ENCODE assay signal across 8 mouse cellular contexts in the genomic region with DNA sequence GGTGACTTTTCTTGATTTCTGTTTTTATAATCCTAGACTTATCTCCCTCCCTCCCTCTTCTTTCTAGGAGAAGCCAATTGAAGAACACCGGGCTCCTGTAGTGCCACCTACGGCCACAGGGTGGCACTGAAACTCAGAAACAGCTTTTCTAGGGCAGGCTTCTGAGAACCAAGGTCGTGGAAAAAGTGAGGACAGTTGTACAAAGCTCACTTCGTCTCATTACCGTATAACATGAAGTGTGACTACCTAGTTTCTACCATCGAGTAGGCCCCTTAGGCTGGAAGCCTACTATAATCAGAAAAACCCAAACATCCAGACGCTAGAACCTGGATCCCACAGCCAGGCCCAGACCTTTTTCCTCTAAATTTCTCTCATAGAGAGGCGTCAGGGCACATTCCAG. TPM values are rescaled to one million over a fixed set of nuclear protein-coding genes. Genes with fewer than 3 reads are reported as not detected.
DNase-seq lines count a peak whose midpoint lies in the region; ATAC-seq lines count a peak whose summit lies in the region.

No protein-coding gene starts in this region.

- H3K27me3 ChIP-seq in intestine, embryonic 15.5 days (replicated peaks): no peaks in the 10 kb centered on the region
- H3K27me3 ChIP-seq in midbrain, embryonic 12.5 days: peaks cover 8% of the 10 kb centered on the region

- 9% methylated on average over 8 of the region's 8 CpGs for whole genome bisulfite sequencing in intestine, embryonic 15.5 days
- 7% methylated on average over 8 of the region's 8 CpGs for WGBS in midbrain, embryonic 12.5 days

- H3K9me3 ChIP-seq in intestine, embryonic 15.5 days: no peaks in the 10 kb centered on the region
- H3K9me3 ChIP-seq in midbrain, embryonic 12.5 days: no peaks in the 10 kb centered on the region

- H3K36me3 ChIP-seq in intestine, embryonic 15.5 days: no peaks in the 10 kb centered on the region
- no peaks in the 10 kb centered on the region for H3K36me3 ChIP-seq in midbrain, embryonic 12.5 days

- peak overlapping the region; percentile 40 for H3K4me3 ChIP-seq in intestine, embryonic 15.5 days (replicated peaks)
- peak overlapping the region; percentile 44 for H3K4me3 ChIP-seq in midbrain, embryonic 12.5 days

- peak overlapping the region; percentile 8; the same call in 1 of the 2 replicates for H3K27ac ChIP-seq in intestine, embryonic 15.5 days
- no peak overlapping the region for H3K27ac ChIP-seq in midbrain, embryonic 12.5 days (replicated peaks)

- ATAC-seq in intestine, embryonic 15.5 days: no peak
- ATAC-seq in midbrain, embryonic 12.5 days (ENCODE audit: low FRiP score, low read depth): no peak
- no peak for ATAC-seq in megakaryocyte-erythroid progenitor cell, adult 5-6 weeks (replicated peaks; ENCODE audit: low FRiP score, low TSS enrichment, poor library complexity, severe bottlenecking)

- H3K4me2 ChIP-seq in intestine, embryonic 15.5 days (replicated peaks): peak overlapping the region; percentile 90
- H3K4me2 ChIP-seq in midbrain, embryonic 12.5 days (replicated peaks): peak overlapping the region; percentile 90

- DNase-seq in adipocyte (ENCODE audit: low spot score): peak; percentile 92
- peak; percentile 73 to 92 for DNase-seq in cerebellum, postnatal 4 days (ENCODE audit: low spot score in 2 of 2)
- DNase-seq in gastrocnemius, postnatal 25 days: peak; percentile 83
- DNase-seq in left cerebral cortex, postnatal 4 days: peak; percentile 89
- DNase-seq in skeletal muscle tissue, adult 2 months (ENCODE audit: low read depth, low spot score): peak; percentile 86

- no peak overlapping the region for H3K9ac ChIP-seq in intestine, embryonic 15.5 days
- no peak overlapping the region for H3K9ac ChIP-seq in midbrain, embryonic 12.5 days (replicated peaks)

- intact Hi-C loops in left cerebral cortex, postnatal 4 days (cut with DNase I): no loop called here

- H3K4me1 ChIP-seq in intestine, embryonic 15.5 days (replicated peaks): peaks cover 28% of the 10 kb centered on the region
- H3K4me1 ChIP-seq in midbrain, embryonic 12.5 days: peaks cover 33% of the 10 kb centered on the region

RNA-seq across cellular contexts. Expression of gene Tmem107, which starts 3.6 kb away (rescaled TPM):
- total RNA-seq in gastrocnemius, postnatal 25 days (2021): 1 to 10 TPM; 3.9 to 4.1 TPM
- 43.7 and 47.6 TPM in 2 replicates for polyA plus RNA-seq in intestine, embryonic 15.5 days (2015; fragmentation: Nextera tagmentation; extraction: Ambion mirVana)
- 10 to 100 TPM; 13.9 to 14.8 TPM for total RNA-seq in left cerebral cortex, postnatal 4 days (2021)
- 45.1 and 48.3 TPM in 2 replicates for polyA plus RNA-seq in midbrain, embryonic 12.5 days (2016; fragmentation: Nextera tagmentation; extraction: Ambion mirVana)
- 33.8 and 51.0 TPM in 2 replicates for total RNA-seq in megakaryocyte-erythroid progenitor cell, adult 5-6 weeks (2014; fragmentation: Nextera tagmentation)
- total RNA-seq in megakaryocyte-erythroid progenitor cell, adult 5-6 weeks (2017): 16.2 and 33.4 TPM in 2 replicates

RNA-seq across cellular contexts. Expression of gene Borcs6, which starts 7.4 kb away (rescaled TPM):
- total RNA-seq in gastrocnemius, postnatal 25 days (2021): 10 to 100 TPM; 15.5 to 15.9 TPM
- polyA plus RNA-seq in intestine, embryonic 15.5 days (2015; fragmentation: Nextera tagmentation; extraction: Ambion mirVana): 8.6 and 8.9 TPM in 2 replicates
- total RNA-seq in left cerebral cortex, postnatal 4 days (2021): 10 to 100 TPM; 23.8 to 25.2 TPM
- polyA plus RNA-seq in midbrain, embryonic 12.5 days (2016; fragmentation: Nextera tagmentation; extraction: Ambion mirVana): 13.3 and 16.3 TPM in 2 replicates
- total RNA-seq in megakaryocyte-erythroid progenitor cell, adult 5-6 weeks (2014; fragmentation: Nextera tagmentation): 0.46 and 7.0 TPM in 2 replicates
- 3.5 TPM in 2 replicates for total RNA-seq in megakaryocyte-erythroid progenitor cell, adult 5-6 weeks (2017)

RNA-seq across cellular contexts. Expression of gene Vamp2, which starts 21.3 kb away (rescaled TPM):
- total RNA-seq in gastrocnemius, postnatal 25 days (2021): 10 to 100 TPM; 34.9 to 35.2 TPM
- 61.8 and 64.2 TPM in 2 replicates for polyA plus RNA-seq in intestine, embryonic 15.5 days (2015; fragmentation: Nextera tagmentation; extraction: Ambion mirVana)
- total RNA-seq in left cerebral cortex, postnatal 4 days (2021): 100 to 1,000 TPM; 579 to 594 TPM
- polyA plus RNA-seq in midbrain, embryonic 12.5 days (2016; fragmentation: Nextera tagmentation; extraction: Ambion mirVana): 123 and 131 TPM in 2 replicates
- 46.7 and 60.3 TPM in 2 replicates for total RNA-seq in megakaryocyte-erythroid progenitor cell, adult 5-6 weeks (2014; fragmentation: Nextera tagmentation)
- 7.5 and 15.7 TPM in 2 replicates for total RNA-seq in megakaryocyte-erythroid progenitor cell, adult 5-6 weeks (2017)

RNA-seq across cellular contexts. Expression of gene Aurkb, which starts 21.5 kb away (rescaled TPM):
- under 1 TPM; 0.54 to 0.88 TPM for total RNA-seq in gastrocnemius, postnatal 25 days (2021)
- 133 and 135 TPM in 2 replicates for polyA plus RNA-seq in intestine, embryonic 15.5 days (2015; fragmentation: Nextera tagmentation; extraction: Ambion mirVana)
- total RNA-seq in left cerebral cortex, postnatal 4 days (2021): 1 to 10 TPM; 8.2 to 10.0 TPM
- polyA plus RNA-seq in midbrain, embryonic 12.5 days (2016; fragmentation: Nextera tagmentation; extraction: Ambion mirVana): 139 and 142 TPM in 2 replicates
- 118 and 122 TPM in 2 replicates for total RNA-seq in megakaryocyte-erythroid progenitor cell, adult 5-6 weeks (2014; fragmentation: Nextera tagmentation)
- 60.0 and 75.0 TPM in 2 replicates for total RNA-seq in megakaryocyte-erythroid progenitor cell, adult 5-6 weeks (2017)

RNA-seq across cellular contexts. Expression of gene Per1, which starts 28.1 kb away (rescaled TPM):
- total RNA-seq in gastrocnemius, postnatal 25 days (2021): 10 to 100 TPM; 21.0 to 50.8 TPM
- 11.9 and 15.6 TPM in 2 replicates for polyA plus RNA-seq in intestine, embryonic 15.5 days (2015; fragmentation: Nextera tagmentation; extraction: Ambion mirVana)
- total RNA-seq in left cerebral cortex, postnatal 4 days (2021): 10 to 100 TPM; 52.8 to 58.0 TPM
- polyA plus RNA-seq in midbrain, embryonic 12.5 days (2016; fragmentation: Nextera tagmentation; extraction: Ambion mirVana): 9.8 and 10.9 TPM in 2 replicates
- 11.3 and 17.6 TPM in 2 replicates for total RNA-seq in megakaryocyte-erythroid progenitor cell, adult 5-6 weeks (2014; fragmentation: Nextera tagmentation)
- total RNA-seq in megakaryocyte-erythroid progenitor cell, adult 5-6 weeks (2017): 4.7 and 12.5 TPM in 2 replicates

Comparison
In these comparisons a context has a peak if more than half of its experiments do, and no peak if none do; other contexts are left out.
1. RNA of gene Vamp2, which starts 21.3 kb away (total RNA-seq): 579 to 594 TPM in left cerebral cortex, postnatal 4 days; 7.5 to 60.3 TPM in megakaryocyte-erythroid progenitor cell, adult 5-6 weeks and 34.9 to 35.2 TPM in gastrocnemius, postnatal 25 days; every median in the first group is over 4 times any median in the second.
2. Peak in every context shown above with its lines, with median percentiles within 50 percentile points of each other: DNase-seq.